In the genomic region with DNA sequence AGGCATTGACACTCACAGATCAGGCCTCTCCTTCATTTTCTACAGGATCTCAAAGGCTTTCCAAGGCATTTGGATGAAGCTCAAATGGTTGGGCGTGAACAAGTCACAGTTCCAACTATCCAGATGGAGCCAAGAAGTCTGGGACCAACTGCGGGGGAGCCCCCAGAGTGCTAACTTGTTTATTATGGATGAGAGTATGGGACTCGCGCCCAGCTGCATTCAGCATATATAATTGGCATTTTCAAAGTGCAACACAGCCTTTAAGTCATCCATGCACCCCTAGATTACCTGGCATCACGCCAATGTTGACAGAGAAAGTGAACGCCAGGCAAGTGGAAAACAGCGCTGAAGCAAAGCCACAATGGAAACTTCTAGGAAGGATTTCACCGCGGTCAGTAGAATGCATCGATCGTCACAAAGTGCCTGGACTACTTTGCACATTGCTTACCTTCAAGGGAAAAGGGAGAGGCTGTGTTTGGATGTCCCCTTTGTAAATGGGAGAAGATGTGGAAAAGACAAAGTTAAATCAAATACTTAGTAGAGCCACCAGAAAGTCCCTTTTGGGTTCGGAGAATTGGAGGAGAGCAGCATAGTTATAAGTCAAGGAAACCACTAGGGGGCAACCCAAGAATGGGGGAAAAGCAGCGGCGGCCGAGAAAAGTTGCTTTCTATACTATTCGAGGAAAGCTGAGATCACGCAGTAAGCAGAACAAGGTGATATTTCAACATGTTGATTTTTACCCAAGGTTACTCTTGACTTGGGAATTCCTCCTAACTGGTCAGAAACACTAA, we compare ENCODE assay signal across 8 mouse cellular contexts. TPM values are rescaled to one million over a fixed set of nuclear protein-coding genes. Genes with fewer than 3 reads are reported as not detected.
DNase-seq lines count a peak whose midpoint lies in the region; ATAC-seq and TF ChIP-seq lines count a peak whose summit lies in the region.

No protein-coding gene starts in this region.

- ATAC-seq in forebrain, embryonic 13.5 days, result peak; percentile 93
- no peak for ATAC-seq in liver, embryonic 16.5 days (ENCODE audit: low read depth)
- peak; percentile 75 for ATAC-seq in neural tube, embryonic 14.5 days (ENCODE audit: low read depth)

- H3K4me3 ChIP-seq in ES-Bruce4 (ENCODE audit: low read depth, low read length), result no peak overlapping the region
- peak overlapping the region; percentile 3; the same call in 1 of the 2 replicates for H3K4me3 ChIP-seq in forebrain, embryonic 13.5 days
- no peak overlapping the region for H3K4me3 ChIP-seq in liver, embryonic 16.5 days (ENCODE audit: low read depth, low read length)
- no peak overlapping the region for H3K4me3 ChIP-seq in neural tube, embryonic 14.5 days (ENCODE audit: low read depth, low read length)

- H3K27me3 ChIP-seq in ES-Bruce4 (ENCODE audit: control insufficient read depth, insufficient read depth, low read length, poor library complexity, severe bottlenecking), result no peaks in the 10 kb centered on the region; the same call in 1 of the 2 replicates
- H3K27me3 ChIP-seq in forebrain, embryonic 13.5 days, result no peaks in the 10 kb centered on the region
- no peaks in the 10 kb centered on the region for H3K27me3 ChIP-seq in liver, embryonic 16.5 days (ENCODE audit: control insufficient read depth, insufficient read depth, low read depth, low read length)
- no peaks in the 10 kb centered on the region for H3K27me3 ChIP-seq in neural tube, embryonic 14.5 days (ENCODE audit: control insufficient read depth, insufficient read depth, low read length)

- peak overlapping the region; percentile 38 for H3K4me2 ChIP-seq in forebrain, embryonic 13.5 days
- peak overlapping the region; percentile 41; the same call in 1 of the 2 replicates for H3K4me2 ChIP-seq in liver, embryonic 16.5 days (ENCODE audit: low read depth, low read length)
- peak overlapping the region; percentile 30; the same call in 1 of the 2 replicates for H3K4me2 ChIP-seq in neural tube, embryonic 14.5 days (ENCODE audit: low read depth, low read length)

- peak; percentile 19 for DNase-seq in c-Kit-positive CD71-negative TER-119-negative erythroid progenitor cells, embryonic 14.5 days (ENCODE audit: low read depth)
- peak; percentile 60 to 67 for DNase-seq in heart, postnatal 14 days
- peak; percentile 64 for DNase-seq in layer of hippocampus, adult 11-12 months (ENCODE audit: low spot score)
- DNase-seq in yolk sac, embryonic 10.5 days (ENCODE audit: low spot score), result peak; percentile 49

- no peaks in the 10 kb centered on the region for H3K36me3 ChIP-seq in ES-Bruce4 (ENCODE audit: control insufficient read depth, insufficient read depth, low read length, poor library complexity, severe bottlenecking)
- H3K36me3 ChIP-seq in forebrain, embryonic 13.5 days (ENCODE audit: poor library complexity, severe bottlenecking), result no peaks in the 10 kb centered on the region
- no peaks in the 10 kb centered on the region for H3K36me3 ChIP-seq in liver, embryonic 16.5 days (ENCODE audit: control insufficient read depth, insufficient read depth)
- no peaks in the 10 kb centered on the region for H3K36me3 ChIP-seq in neural tube, embryonic 14.5 days (ENCODE audit: control insufficient read depth, insufficient read depth, low read length)

- WGBS in forebrain, embryonic 13.5 days, result 20% methylated on average over 17 of the region's 17 CpGs
- 27% methylated on average over 17 of the region's 17 CpGs for WGBS in liver, embryonic 16.5 days (ENCODE audit: insufficient replicate concordance)
- 25% methylated on average over 17 of the region's 17 CpGs for WGBS in neural tube, embryonic 14.5 days

- no peak overlapping the region for H3K9ac ChIP-seq in ES-Bruce4 (ENCODE audit: low read depth, poor library complexity, severe bottlenecking)
- 0 out of 2 replicates have a peak overlapping the region, but pooled peaks have one; percentile 10 for H3K9ac ChIP-seq in forebrain, embryonic 13.5 days
- no peak overlapping the region for H3K9ac ChIP-seq in liver, embryonic 16.5 days (ENCODE audit: low read depth, low read length)
- H3K9ac ChIP-seq in neural tube, embryonic 14.5 days (replicated peaks; ENCODE audit: low read depth, low read length), result no peak overlapping the region

- no peak for TF ChIP-seq EP300 in ES-Bruce4 (IDR thresholded peaks at IDR 0.05; ENCODE audit: insufficient read depth, low read depth, low read length)

- intact Hi-C loops in heart, postnatal 14 days (cut with DNase I), result loop anchor here (1.0 to 5.0 kb wide), 2 partner anchors 343 to 408 kb away; no protein-coding TSS in a partner anchor

- TF ChIP-seq CTCF in ES-Bruce4 (IDR thresholded peaks at IDR 0.05; ENCODE audit: low read depth, low read length), result peak; percentile 35

- H3K9me3 ChIP-seq in ES-Bruce4 (replicated peaks; ENCODE audit: control insufficient read depth, insufficient read depth, low read length, poor library complexity, severe bottlenecking), result no peaks in the 10 kb centered on the region
- H3K9me3 ChIP-seq in forebrain, embryonic 13.5 days (replicated peaks), result no peaks in the 10 kb centered on the region
- no peaks in the 10 kb centered on the region for H3K9me3 ChIP-seq in liver, embryonic 16.5 days (replicated peaks; ENCODE audit: control insufficient read depth, low read length)
- H3K9me3 ChIP-seq in neural tube, embryonic 14.5 days (ENCODE audit: control insufficient read depth, low read length), result no peaks in the 10 kb centered on the region

- no peaks in the 10 kb centered on the region for H3K4me1 ChIP-seq in ES-Bruce4 (ENCODE audit: control insufficient read depth, insufficient read depth, low read length)
- H3K4me1 ChIP-seq in forebrain, embryonic 13.5 days, result peaks cover 16% of the 10 kb centered on the region
- H3K4me1 ChIP-seq in liver, embryonic 16.5 days (ENCODE audit: control insufficient read depth, low read depth, low read length), result no peaks in the 10 kb centered on the region
- H3K4me1 ChIP-seq in neural tube, embryonic 14.5 days (ENCODE audit: control insufficient read depth, insufficient read depth, low read length), result no peaks in the 10 kb centered on the region

- H3K27ac ChIP-seq in ES-Bruce4 (ENCODE audit: insufficient read depth, low read length), result no peak overlapping the region
- H3K27ac ChIP-seq in forebrain, embryonic 13.5 days, result no peak overlapping the region
- no peak overlapping the region for H3K27ac ChIP-seq in liver, embryonic 16.5 days (ENCODE audit: low read length)
- H3K27ac ChIP-seq in neural tube, embryonic 14.5 days (ENCODE audit: low read depth, low read length), result no peak overlapping the region

- TF ChIP-seq POLR2A in ES-Bruce4 (IDR thresholded peaks at IDR 0.05; ENCODE audit: insufficient read depth, low read length), result no peak

RNA-seq across cellular contexts. Expression of gene Prss23, which starts 27.3 kb away (rescaled TPM):
- polyA plus RNA-seq in ES-Bruce4 (2011; ENCODE audit: insufficient read depth, insufficient read length, low read depth, missing spikeins), result 48.4 and 51.3 TPM in 2 replicates
- polyA plus RNA-seq in forebrain, embryonic 13.5 days (2015; fragmentation: Nextera tagmentation; extraction: Ambion mirVana), result 13.0 and 13.8 TPM in 2 replicates
- total RNA-seq in heart, postnatal 14 days (2021), result 10 to 100 TPM; 28.8 to 30.4 TPM
- polyA plus RNA-seq in liver, embryonic 16.5 days (2015; fragmentation: Nextera tagmentation; extraction: Ambion mirVana), result 4.6 and 5.0 TPM in 2 replicates
- polyA plus RNA-seq in neural tube, embryonic 14.5 days (2014; fragmentation: Nextera tagmentation; extraction: Ambion mirVana), result 4.5 and 17.8 TPM in 2 replicates
